Mouse (Mus musculus) intestine, embryonic 14.5 days (tissue): ENCODE measurements at regions not wholly inside any gene's neighbourhood (a gene's known extent, or its start where the extent isn't known, plus 50 kb on each side); places are given as distances from the start of the nearest gene placed in this dataset.
A peak's percentile ranks its signal among the peaks of the same experiment; 100 is the strongest.

Experiments used
- ATAC-seq: fragments of 200-750 bp; cut with Nextera tagmentation; replicated peaks from 2 replicates; pipeline ENCODE4 v1.8.0; 2017; ENCODE audit warnings: low read depth, moderate number of reproducible peaks, moderate TSS enrichment, moderate library complexity; ENCODE audit not compliant: low FRiP score, low TSS enrichment
- DNase-seq: peaks from one replicate; pipeline ENCODE4 v3.0.0-alpha.2; 2018; ENCODE audit warnings: low spot score
- H3K27ac ChIP-seq: fragments of 300-500 bp; sonication (generic); 2 replicates; pipeline ENCODE4 v1.5.1; 2014; ENCODE audit warnings: low read depth, mild to moderate bottlenecking, control low read depth
- H3K27me3 ChIP-seq: fragments of 300-500 bp; sonication (generic); replicated peaks from 2 replicates; pipeline ENCODE4 v1.6.1; 2014; ENCODE audit warnings: low read length, control low read depth; ENCODE audit not compliant: control insufficient read depth, insufficient read depth
- H3K36me3 ChIP-seq: fragments of 300-500 bp; sonication (generic); 2 replicates; pipeline ENCODE4 v1.6.1; 2014; ENCODE audit warnings: low read length, control low read depth; ENCODE audit not compliant: control insufficient read depth, insufficient read depth
- H3K4me1 ChIP-seq: fragments of 300-500 bp; sonication (generic); replicated peaks from 2 replicates; pipeline ENCODE4 v1.6.1; 2014; ENCODE audit warnings: low read length, control low read depth, mixed read lengths; ENCODE audit not compliant: control insufficient read depth, insufficient read depth
- H3K4me2 ChIP-seq: fragments of 300-500 bp; sonication (generic); 2 replicates; pipeline ENCODE4 v1.6.1; 2014; ENCODE audit warnings: low read length
- H3K4me3 ChIP-seq: fragments of 300-500 bp; sonication (generic); 2 replicates; pipeline ENCODE4 v1.5.1; 2014; ENCODE audit warnings: low read depth, low read length, control low read depth, mixed read lengths
- H3K9ac ChIP-seq: fragments of 300-500 bp; sonication (generic); 2 replicates; pipeline ENCODE4 v1.6.1; 2014; ENCODE audit warnings: mild to moderate bottlenecking, low read length
- H3K9me3 ChIP-seq: fragments of 300-500 bp; sonication (generic); 2 replicates; pipeline ENCODE4 v1.6.1; 2016; ENCODE audit warnings: low read length, control low read depth; ENCODE audit not compliant: control insufficient read depth
- WGBS: fragments of 180-500 bp; shearing (Covaris S2); extraction: QIAGEN DNeasy Blood & Tissue Kit; methylation state at CpG from one replicate; pipeline ENCODE4 v1.1.7; 2014; 5-methylcytosine and 5-hydroxymethylcytosine counted together

- H3K9ac ChIP-seq: no peak overlapping the region
- H3K27ac ChIP-seq: no peak overlapping the region
- H3K4me1 ChIP-seq: peaks cover 33% of the 10 kb centered on the region
- H3K4me3 ChIP-seq: peak overlapping the region; percentile 28
- DNase-seq (no peak), ATAC-seq (0 out of 2 replicates have a peak, but pooled peaks have one; percentile 24)
- peaks cover 46% of the 10 kb centered on the region for H3K9me3 ChIP-seq
- WGBS: 64% methylated on average over 29 of the region's 29 CpGs
- peak overlapping the region; percentile 52 for H3K4me2 ChIP-seq
- H3K27me3 ChIP-seq: no peaks in the 10 kb centered on the region
- no peaks in the 10 kb centered on the region for H3K36me3 ChIP-seq
These were observed 72.5 kb downstream of the Rtl1 start for GRCm38 (mm10) chr12:109527414-109528262.

- Histone ChIP-seq H3K4me1 (peaks cover 18% of the 10 kb centered on the region), H3K9me3 (peaks cover 41% of the 10 kb centered on the region), H3K4me2 (no peak overlapping the region), H3K36me3 (no peaks in the 10 kb centered on the region), H3K27me3 (no peaks in the 10 kb centered on the region), H3K27ac (peak overlapping the region; percentile 52; the same call in 1 of the 2 replicates), H3K9ac (no peak overlapping the region), H3K4me3 (no peak overlapping the region)
- 0 out of 2 replicates have a peak, but pooled peaks have one; percentile 10 for ATAC-seq
- WGBS: 68% methylated on average over 9 of the region's 9 CpGs
- DNase-seq: no peak
These were observed 73.0 kb downstream of the Dlk1 start for GRCm38 (mm10) chr12:109525613-109526012.

- 64% methylated on average over 5 of the region's 5 CpGs for WGBS
- H3K9ac ChIP-seq: no peak overlapping the region
- H3K4me1 ChIP-seq: peaks cover 44% of the 10 kb centered on the region
- DNase-seq (no peak), ATAC-seq (no peak)
- H3K4me2 ChIP-seq: no peak overlapping the region
- H3K9me3 ChIP-seq: peaks cover 3% of the 10 kb centered on the region
- H3K27ac ChIP-seq: no peak overlapping the region
- H3K27me3 ChIP-seq: no peaks in the 10 kb centered on the region
- H3K4me3 ChIP-seq: no peak overlapping the region
- H3K36me3 ChIP-seq: no peaks in the 10 kb centered on the region
These were observed 68.7 kb downstream of the Dlk1 start for GRCm38 (mm10) chr12:109521199-109521780.

GRCm38 (mm10) chr12:109520414-109520813 is 67.8 kb downstream of the Dlk1 start:
- Histone ChIP-seq H3K4me2 (no peak overlapping the region), H3K36me3 (no peaks in the 10 kb centered on the region), H3K4me3 (no peak overlapping the region), H3K4me1 (peaks cover 44% of the 10 kb centered on the region), H3K27ac (no peak overlapping the region), H3K27me3 (no peaks in the 10 kb centered on the region), H3K9me3 (no peaks in the 10 kb centered on the region; the same call in 1 of the 2 replicates), H3K9ac (no peak overlapping the region)
- ATAC-seq: no peak
- 55% methylated on average over 8 of the region's 8 CpGs for WGBS
- DNase-seq: no peak

GRCm38 (mm10) chr12:109519838-109520237 is 67.2 kb downstream of the Dlk1 start:
- H3K27me3 ChIP-seq: no peaks in the 10 kb centered on the region
- H3K27ac ChIP-seq: no peak overlapping the region
- no peak overlapping the region for H3K9ac ChIP-seq
- no peak overlapping the region for H3K4me3 ChIP-seq
- DNase-seq (no peak), ATAC-seq (no peak)
- no peaks in the 10 kb centered on the region for H3K36me3 ChIP-seq
- no peaks in the 10 kb centered on the region for H3K9me3 ChIP-seq
- no peak overlapping the region for H3K4me2 ChIP-seq
- peaks cover 44% of the 10 kb centered on the region for H3K4me1 ChIP-seq
- 35% methylated on average over 5 of the region's 5 CpGs for WGBS

- Histone ChIP-seq H3K4me1 (peaks cover 41% of the 10 kb centered on the region), H3K36me3 (no peaks in the 10 kb centered on the region), H3K4me2 (no peak overlapping the region), H3K27me3 (no peaks in the 10 kb centered on the region), H3K9me3 (no peaks in the 10 kb centered on the region), H3K4me3 (no peak overlapping the region), H3K9ac (no peak overlapping the region), H3K27ac (peak overlapping the region; percentile 62; the same call in 1 of the 2 replicates)
- no peak for DNase-seq
- peak; percentile 80 for ATAC-seq
- WGBS: 18% methylated on average over 7 of the region's 7 CpGs
These were observed 65.9 kb downstream of the Dlk1 start for GRCm38 (mm10) chr12:109518413-109519021.

- Histone ChIP-seq H3K9ac (no peak overlapping the region), H3K27ac (peak overlapping the region; percentile 62), H3K4me2 (no peak overlapping the region), H3K4me1 (peaks cover 40% of the 10 kb centered on the region), H3K27me3 (no peaks in the 10 kb centered on the region), H3K9me3 (no peaks in the 10 kb centered on the region), H3K36me3 (no peaks in the 10 kb centered on the region), H3K4me3 (no peak overlapping the region)
- 57% methylated on average over 7 of the region's 7 CpGs for WGBS
- DNase-seq: no peak
- no peak for ATAC-seq
These were observed 65.1 kb downstream of the Dlk1 start for GRCm38 (mm10) chr12:109517764-109518163.

GRCm38 (mm10) chr12:109516961-109517360 is 64.3 kb downstream of the Dlk1 start:
- H3K4me1 ChIP-seq: peaks cover 48% of the 10 kb centered on the region
- ATAC-seq (no peak), DNase-seq (no peak)
- 55% methylated on average over 4 of the region's 4 CpGs for WGBS
- H3K9me3 ChIP-seq: no peaks in the 10 kb centered on the region
- no peaks in the 10 kb centered on the region for H3K27me3 ChIP-seq
- H3K4me3 ChIP-seq: no peak overlapping the region
- no peak overlapping the region for H3K9ac ChIP-seq
- H3K36me3 ChIP-seq: no peaks in the 10 kb centered on the region
- H3K27ac ChIP-seq: 0 out of 2 replicates have a peak overlapping the region, but pooled peaks have one; percentile 62
- no peak overlapping the region for H3K4me2 ChIP-seq
